Mouse (Mus musculus) limb, embryonic 15.5 days (tissue): ENCODE measurements at regions not wholly inside any gene's neighbourhood (a gene's known extent, or its start where the extent isn't known, plus 50 kb on each side); places are given as distances from the start of the nearest gene placed in this dataset.

Experiments
- ATAC-seq: fragments of 200-750 bp; cut with Nextera tagmentation; 2 replicates; pipeline ENCODE4 v1.8.0; 2017; ENCODE audit warnings: low read depth, moderate TSS enrichment; ENCODE audit not compliant: insufficient number of reproducible peaks, low FRiP score, low TSS enrichment
- H3K27ac ChIP-seq: fragments of 300-500 bp; sonication (generic); 2 replicates; pipeline ENCODE4 v1.5.1; 2015; ENCODE audit warnings: moderate library complexity, mild to moderate bottlenecking, inconsistent platforms
- H3K27me3 ChIP-seq: fragments of 300-500 bp; sonication (generic); 2 replicates; pipeline ENCODE4 v1.6.1; 2015; ENCODE audit warnings: inconsistent platforms
- H3K36me3 ChIP-seq: fragments of 300-500 bp; sonication (generic); 2 replicates; pipeline ENCODE4 v1.6.1; 2015; ENCODE audit warnings: inconsistent platforms
- H3K4me1 ChIP-seq: fragments of 300-500 bp; sonication (generic); 2 replicates; pipeline ENCODE4 v1.6.1; 2015; ENCODE audit warnings: inconsistent platforms
- H3K4me2 ChIP-seq: fragments of 300-500 bp; sonication (generic); 2 replicates; pipeline ENCODE4 v1.6.1; 2015; ENCODE audit warnings: mild to moderate bottlenecking, inconsistent platforms
- H3K4me3 ChIP-seq: fragments of 300-500 bp; sonication (generic); 2 replicates; pipeline ENCODE4 v1.5.1; 2015; ENCODE audit warnings: mild to moderate bottlenecking, inconsistent platforms
- H3K9ac ChIP-seq: fragments of 300-500 bp; sonication (generic); 2 replicates; pipeline ENCODE4 v1.6.1; 2015; ENCODE audit warnings: inconsistent platforms
- H3K9me3 ChIP-seq: fragments of 300-500 bp; sonication (generic); 2 replicates; pipeline ENCODE4 v1.6.1; 2016; ENCODE audit warnings: inconsistent platforms
- WGBS: fragments of 180-500 bp; shearing (Covaris S2); methylation state at CpG from one replicate; pipeline ENCODE4 v1.1.7; 2015; 5-methylcytosine and 5-hydroxymethylcytosine counted together

GRCm38 (mm10) chr15:51635129-51635920 is 2249.4 kb upstream of the Gm7489 start:
- no peak overlapping the region for H3K4me2 ChIP-seq
- ATAC-seq, result no peak
- H3K27ac ChIP-seq, result no peak overlapping the region

GRCm38 (mm10) chr15:51637570-51637969 is 2247.1 kb upstream of the Gm7489 start:
- H3K9ac ChIP-seq, result no peak overlapping the region
- H3K27ac ChIP-seq, result no peak overlapping the region
- no peaks in the 10 kb centered on the region for H3K9me3 ChIP-seq
- no peaks in the 10 kb centered on the region for H3K36me3 ChIP-seq
- H3K4me2 ChIP-seq, result no peak overlapping the region
- no peaks in the 10 kb centered on the region; the same call in 1 of the 2 replicates for H3K27me3 ChIP-seq
- no peaks in the 10 kb centered on the region for H3K4me1 ChIP-seq
- no peak overlapping the region for H3K4me3 ChIP-seq
- WGBS, result 95% methylated on average over 1 of the region's 1 CpGs
- ATAC-seq, result no peak

More at GRCm38 (mm10) chr15:51635129-51635920, 2249.4 kb upstream of the Gm7489 start:
- H3K4me1 ChIP-seq, result no peaks in the 10 kb centered on the region
- H3K9ac ChIP-seq, result no peak overlapping the region
- no peaks in the 10 kb centered on the region; the same call in 1 of the 2 replicates for H3K27me3 ChIP-seq
- 44% methylated on average over 21 of the region's 21 CpGs for WGBS
- no peak overlapping the region for H3K4me3 ChIP-seq
- no peaks in the 10 kb centered on the region for H3K9me3 ChIP-seq
- no peaks in the 10 kb centered on the region for H3K36me3 ChIP-seq

GRCm38 (mm10) chr15:51643772-51644311 is 2240.9 kb upstream of the Gm7489 start:
- ATAC-seq, result no peak
- WGBS, result 82% methylated on average over 6 of the region's 6 CpGs

GRCm38 (mm10) chr15:51646304-51646703 is 2238.4 kb upstream of the Gm7489 start:
- Histone ChIP-seq H3K36me3 (no peaks in the 10 kb centered on the region), H3K9ac (no peak overlapping the region), H3K27me3 (no peaks in the 10 kb centered on the region), H3K4me3 (no peak overlapping the region), H3K4me2 (no peak overlapping the region), H3K9me3 (no peaks in the 10 kb centered on the region), H3K4me1 (no peaks in the 10 kb centered on the region), H3K27ac (no peak overlapping the region)
- WGBS, result 56% methylated on average over 2 of the region's 2 CpGs
- no peak for ATAC-seq

More at GRCm38 (mm10) chr15:51643772-51644311, 2240.9 kb upstream of the Gm7489 start:
- Histone ChIP-seq H3K9me3 (no peaks in the 10 kb centered on the region), H3K27me3 (no peaks in the 10 kb centered on the region), H3K4me2 (no peak overlapping the region), H3K4me3 (no peak overlapping the region), H3K27ac (no peak overlapping the region), H3K36me3 (no peaks in the 10 kb centered on the region), H3K9ac (no peak overlapping the region), H3K4me1 (no peaks in the 10 kb centered on the region)

GRCm38 (mm10) chr15:51652497-51652896 is 2232.2 kb upstream of the Gm7489 start:
- H3K4me3 ChIP-seq, result no peak overlapping the region
- peaks cover 4% of the 10 kb centered on the region; the same call in 1 of the 2 replicates for H3K9me3 ChIP-seq
- no peaks in the 10 kb centered on the region for H3K36me3 ChIP-seq
- no peak overlapping the region for H3K9ac ChIP-seq
- H3K4me1 ChIP-seq, result peaks cover 7% of the 10 kb centered on the region
- 15% methylated on average over 4 of the region's 4 CpGs for WGBS
- ATAC-seq, result peak; percentile 65; the same call in 1 of the 2 replicates
- H3K27me3 ChIP-seq, result no peaks in the 10 kb centered on the region
- no peak overlapping the region for H3K4me2 ChIP-seq
- no peak overlapping the region for H3K27ac ChIP-seq

- no peak for ATAC-seq
- Histone ChIP-seq H3K9ac (no peak overlapping the region), H3K4me1 (peaks cover under 1% of the 10 kb centered on the region), H3K36me3 (no peaks in the 10 kb centered on the region), H3K9me3 (peaks cover 8% of the 10 kb centered on the region; the same call in 1 of the 2 replicates), H3K27ac (no peak overlapping the region), H3K27me3 (no peaks in the 10 kb centered on the region), H3K4me2 (no peak overlapping the region), H3K4me3 (no peak overlapping the region)
- 93% methylated on average over 1 of the region's 1 CpGs for WGBS
Measured at GRCm38 (mm10) chr15:51657621-51658020, 2227.1 kb upstream of the Gm7489 start.

- H3K4me1 ChIP-seq, result peaks cover 8% of the 10 kb centered on the region; the same call in 1 of the 2 replicates
- H3K27ac ChIP-seq, result no peak overlapping the region
- no peak overlapping the region for H3K4me3 ChIP-seq
- H3K4me2 ChIP-seq, result no peak overlapping the region
- no peaks in the 10 kb centered on the region for H3K27me3 ChIP-seq
- no peak overlapping the region for H3K9ac ChIP-seq
- H3K36me3 ChIP-seq, result no peaks in the 10 kb centered on the region
- ATAC-seq, result no peak
- H3K9me3 ChIP-seq, result no peaks in the 10 kb centered on the region
- WGBS, result 36% methylated on average over 3 of the region's 3 CpGs
Measured at GRCm38 (mm10) chr15:51668340-51668739, 2216.4 kb upstream of the Gm7489 start.

- Histone ChIP-seq H3K4me3 (no peak overlapping the region), H3K36me3 (no peaks in the 10 kb centered on the region), H3K9me3 (no peaks in the 10 kb centered on the region), H3K27ac (no peak overlapping the region), H3K4me2 (no peak overlapping the region), H3K4me1 (peaks cover 4% of the 10 kb centered on the region; the same call in 1 of the 2 replicates), H3K27me3 (no peaks in the 10 kb centered on the region), H3K9ac (no peak overlapping the region)
- 57% methylated on average over 18 of the region's 18 CpGs for WGBS
- ATAC-seq, result no peak
Measured at GRCm38 (mm10) chr15:51671667-51672372, 2212.9 kb upstream of the Gm7489 start.

GRCm38 (mm10) chr15:51673483-51673882 is 2211.2 kb upstream of the Gm7489 start:
- Histone ChIP-seq H3K4me3 (no peak overlapping the region), H3K27me3 (no peaks in the 10 kb centered on the region), H3K27ac (no peak overlapping the region), H3K4me1 (peaks cover 4% of the 10 kb centered on the region; the same call in 1 of the 2 replicates), H3K9ac (no peak overlapping the region), H3K36me3 (no peaks in the 10 kb centered on the region), H3K4me2 (no peak overlapping the region), H3K9me3 (no peaks in the 10 kb centered on the region)
- 71% methylated on average over 1 of the region's 1 CpGs for WGBS
- no peak for ATAC-seq

GRCm38 (mm10) chr15:51675291-51675690 is 2209.4 kb upstream of the Gm7489 start:
- 58% methylated on average over 4 of the region's 4 CpGs for WGBS
- H3K9me3 ChIP-seq, result no peaks in the 10 kb centered on the region
- H3K36me3 ChIP-seq, result no peaks in the 10 kb centered on the region
- H3K9ac ChIP-seq, result no peak overlapping the region
- H3K4me2 ChIP-seq, result no peak overlapping the region
- no peaks in the 10 kb centered on the region for H3K4me1 ChIP-seq
- H3K27ac ChIP-seq, result no peak overlapping the region
- no peak for ATAC-seq
- H3K27me3 ChIP-seq, result no peaks in the 10 kb centered on the region
- no peak overlapping the region for H3K4me3 ChIP-seq

GRCm38 (mm10) chr15:51676694-51677093 is 2208.0 kb upstream of the Gm7489 start:
- no peaks in the 10 kb centered on the region for H3K27me3 ChIP-seq
- no peaks in the 10 kb centered on the region for H3K4me1 ChIP-seq
- H3K9me3 ChIP-seq, result no peaks in the 10 kb centered on the region
- H3K27ac ChIP-seq, result no peak overlapping the region
- no peak overlapping the region for H3K4me3 ChIP-seq
- ATAC-seq, result no peak
- no peak overlapping the region for H3K9ac ChIP-seq
- H3K36me3 ChIP-seq, result no peaks in the 10 kb centered on the region
- 83% methylated on average over 3 of the region's 3 CpGs for WGBS
- H3K4me2 ChIP-seq, result no peak overlapping the region

GRCm38 (mm10) chr15:51677266-51677665 is 2207.4 kb upstream of the Gm7489 start:
- H3K4me3 ChIP-seq, result no peak overlapping the region
- no peak overlapping the region for H3K4me2 ChIP-seq
- no peak for ATAC-seq
- no peak overlapping the region for H3K9ac ChIP-seq
- 81% methylated on average over 4 of the region's 4 CpGs for WGBS
- no peaks in the 10 kb centered on the region for H3K4me1 ChIP-seq
- no peak overlapping the region for H3K27ac ChIP-seq
- no peaks in the 10 kb centered on the region for H3K9me3 ChIP-seq
- no peaks in the 10 kb centered on the region for H3K27me3 ChIP-seq
- no peaks in the 10 kb centered on the region for H3K36me3 ChIP-seq
